In the genomic region with DNA sequence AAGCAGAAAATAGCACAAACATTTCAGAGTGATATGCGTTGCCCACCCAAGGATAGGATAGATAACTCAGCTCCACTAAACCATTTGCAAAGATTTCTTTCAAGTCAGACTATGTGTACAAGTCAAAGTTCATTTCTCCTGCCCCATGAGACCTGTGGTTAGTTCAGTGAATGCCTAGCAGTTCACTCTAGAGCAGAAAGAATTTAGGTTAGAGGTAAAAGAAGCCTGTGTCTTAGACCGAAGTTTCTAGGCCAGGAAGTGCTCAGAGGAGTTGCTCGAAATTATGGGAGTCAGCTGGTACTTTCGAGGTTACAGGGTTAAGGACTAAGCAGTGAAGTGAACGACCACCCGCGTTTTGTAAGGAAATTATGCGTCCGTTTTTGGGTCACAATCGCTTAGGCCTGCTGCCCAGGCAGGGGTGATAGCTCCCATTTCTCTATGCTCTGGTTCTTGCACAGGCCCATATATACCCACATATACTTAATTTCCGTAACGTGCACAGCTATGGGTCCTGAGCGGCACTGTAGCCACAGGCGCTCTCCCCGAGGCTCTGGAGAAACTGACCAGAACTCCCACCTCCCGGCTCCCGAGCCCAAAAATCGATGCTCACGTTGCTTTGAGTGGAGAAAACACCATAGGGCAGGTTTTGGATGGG, we compare ENCODE assay signal across 8 mouse cellular contexts. TPM values are rescaled to one million over a fixed set of nuclear protein-coding genes. Genes with fewer than 3 reads are reported as not detected.
A peak's percentile ranks its signal among the peaks of the same experiment; 100 is the strongest.
DNase-seq lines count a peak whose midpoint lies in the region; ATAC-seq lines count a peak whose summit lies in the region.

No protein-coding gene starts in this region.

- H3K36me3 ChIP-seq in intestine, embryonic 16.5 days (ENCODE audit: control insufficient read depth, insufficient read depth, low read length) = no peaks in the 10 kb centered on the region
- H3K36me3 ChIP-seq in midbrain, embryonic 11.5 days (ENCODE audit: control insufficient read depth, insufficient read depth, low read length) = no peaks in the 10 kb centered on the region

- WGBS in intestine, embryonic 16.5 days = 9% methylated on average over 19 of the region's 19 CpGs
- 9% methylated on average over 19 of the region's 19 CpGs for WGBS in midbrain, embryonic 11.5 days

- H3K27ac ChIP-seq in intestine, embryonic 16.5 days (ENCODE audit: low read length) = peak overlapping the region; percentile 3; the same call in 1 of the 2 replicates
- H3K27ac ChIP-seq in midbrain, embryonic 11.5 days (ENCODE audit: low read depth, low read length) = no peak overlapping the region

- peak overlapping the region; percentile 67 for H3K4me3 ChIP-seq in intestine, embryonic 16.5 days (ENCODE audit: low read length)
- peak overlapping the region; percentile 51 for H3K4me3 ChIP-seq in midbrain, embryonic 11.5 days (ENCODE audit: low read depth, low read length)

- ATAC-seq in erythroid progenitor cell, adult 5-6 weeks (replicated peaks; ENCODE audit: low FRiP score, poor library complexity, severe bottlenecking) = peak; percentile 31; the same call in 1 of the 2 replicates
- peak; percentile 37 for ATAC-seq in intestine, embryonic 16.5 days
- peak; percentile 43; the same call in 1 of the 2 replicates for ATAC-seq in midbrain, embryonic 11.5 days (ENCODE audit: low FRiP score)

- no peaks in the 10 kb centered on the region for H3K27me3 ChIP-seq in intestine, embryonic 16.5 days (replicated peaks; ENCODE audit: control insufficient read depth, insufficient read depth, low read length)
- peaks cover 7% of the 10 kb centered on the region; the same call in 1 of the 2 replicates for H3K27me3 ChIP-seq in midbrain, embryonic 11.5 days (ENCODE audit: control insufficient read depth, insufficient read depth, low read length)

- 0 out of 2 replicates have a peak, but pooled peaks cover 7% of the 10 kb centered on the region for H3K4me1 ChIP-seq in intestine, embryonic 16.5 days (ENCODE audit: control insufficient read depth, insufficient read depth, low read length)
- peaks cover 4% of the 10 kb centered on the region; the same call in 1 of the 2 replicates for H3K4me1 ChIP-seq in midbrain, embryonic 11.5 days (ENCODE audit: control insufficient read depth, insufficient read depth, low read length)

- peak; percentile 16 for DNase-seq in embryo, embryonic 11 days
- no peak for DNase-seq in embryo, embryonic 9.5 days (ENCODE audit: extremely low spot score)
- DNase-seq in A20 (ENCODE audit: low read depth, low spot score) = peak; percentile 32
- no peak for DNase-seq in midbrain, embryonic 11.5 days (ENCODE audit: low spot score, missing footprints)
- no peak for DNase-seq in right cerebral cortex, postnatal 36 days (ENCODE audit: low spot score in 2 of 2)
- DNase-seq in testis, postnatal 14 days (ENCODE audit: low spot score) = no peak

- peak overlapping the region; percentile 96 for H3K4me2 ChIP-seq in intestine, embryonic 16.5 days (ENCODE audit: low read depth, low read length)
- H3K4me2 ChIP-seq in midbrain, embryonic 11.5 days = peak overlapping the region; percentile 95

- H3K9ac ChIP-seq in intestine, embryonic 16.5 days (ENCODE audit: low read depth, low read length) = peak overlapping the region; percentile 62
- peak overlapping the region; percentile 72 for H3K9ac ChIP-seq in midbrain, embryonic 11.5 days (ENCODE audit: low read length)

- no peaks in the 10 kb centered on the region for H3K9me3 ChIP-seq in intestine, embryonic 16.5 days (ENCODE audit: control insufficient read depth, low read length)
- no peaks in the 10 kb centered on the region for H3K9me3 ChIP-seq in midbrain, embryonic 11.5 days (ENCODE audit: control insufficient read depth, low read length)

RNA-seq across cellular contexts. Expression of a gene that starts 1.4 kb away (rescaled TPM):
- total RNA-seq in erythroid progenitor cell, adult 5-6 weeks (2015; ENCODE audit: low replicate concordance) = 1.7 TPM in 1 of 2 replicates, not detected in the other
- 0.13 TPM in 1 of 2 replicates, not detected in the other for total RNA-seq in erythroid progenitor cell, adult 5-6 weeks (2017; ENCODE audit: low replicate concordance)
- polyA plus RNA-seq in intestine, embryonic 16.5 days (2015; fragmentation: Nextera tagmentation; extraction: Ambion mirVana) = 17.3 and 17.7 TPM in 2 replicates
- polyA plus RNA-seq in midbrain, embryonic 11.5 days (2014; fragmentation: Nextera tagmentation; extraction: Ambion mirVana) = 3.9 and 5.1 TPM in 2 replicates

Comparison
In these comparisons a context has a peak if more than half of its experiments do, and no peak if none do; other contexts are left out.
1. DNase-seq: peak in embryo, embryonic 11 days (single experiment) and A20 (single experiment); none in embryo, embryonic 9.5 days (single experiment), midbrain, embryonic 11.5 days (single experiment), right cerebral cortex, postnatal 36 days (0 of 2) and testis, postnatal 14 days (single experiment).
2. Peak in every context shown above with its lines, with median percentiles within 50 percentile points of each other: ATAC-seq.